Mouse (Mus musculus): ENCODE data around the gene Cyp20a1.

Cyp20a1 gene

DNA sequence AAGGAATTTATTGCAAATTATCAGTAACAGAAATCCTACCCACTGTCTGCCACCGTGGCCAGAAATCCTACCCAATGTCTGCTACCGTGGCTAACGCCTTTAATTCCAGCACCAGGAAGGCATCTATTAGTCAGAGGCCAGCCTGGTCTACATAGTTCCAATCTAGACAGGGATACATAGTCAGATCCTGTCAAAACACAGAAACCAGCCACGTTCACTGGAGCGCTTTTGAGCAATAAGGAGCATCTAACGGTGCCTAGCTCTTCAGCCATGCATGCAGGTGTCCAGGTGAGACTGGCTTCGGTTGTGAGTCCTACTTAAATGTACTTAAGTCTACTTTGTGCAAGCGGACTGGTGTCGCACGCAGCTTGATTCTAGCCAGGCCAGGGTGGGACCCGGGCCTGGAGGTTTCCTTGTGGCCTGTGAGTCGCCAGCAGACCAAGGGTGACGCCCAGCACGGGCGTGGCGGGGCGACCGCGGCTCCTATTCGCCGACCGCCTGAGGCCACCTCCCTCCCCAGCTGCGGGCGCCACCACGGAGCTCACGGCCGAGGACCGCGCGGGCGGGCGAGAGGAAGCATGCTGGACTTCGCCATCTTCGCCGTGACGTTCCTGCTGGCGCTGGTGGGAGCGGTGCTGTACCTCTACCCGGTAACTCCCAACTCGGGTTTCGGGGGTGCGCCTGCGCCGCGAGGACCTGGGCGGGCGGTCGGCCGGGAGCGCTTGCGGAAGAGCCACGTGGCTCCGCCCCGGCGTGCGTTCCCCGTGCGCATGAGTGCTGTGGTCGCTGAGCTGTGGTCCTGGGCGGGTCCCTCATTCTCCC, at the start of gene Cyp20a1:
Cyp20a1 (plus strand) TSS at position 516 of the 822 bp plus-strand sequence.
- ATAC-seq (ENCODE audit: insufficient number of reproducible peaks, low FRiP score, low TSS enrichment) = peak; percentile 98

DNA sequence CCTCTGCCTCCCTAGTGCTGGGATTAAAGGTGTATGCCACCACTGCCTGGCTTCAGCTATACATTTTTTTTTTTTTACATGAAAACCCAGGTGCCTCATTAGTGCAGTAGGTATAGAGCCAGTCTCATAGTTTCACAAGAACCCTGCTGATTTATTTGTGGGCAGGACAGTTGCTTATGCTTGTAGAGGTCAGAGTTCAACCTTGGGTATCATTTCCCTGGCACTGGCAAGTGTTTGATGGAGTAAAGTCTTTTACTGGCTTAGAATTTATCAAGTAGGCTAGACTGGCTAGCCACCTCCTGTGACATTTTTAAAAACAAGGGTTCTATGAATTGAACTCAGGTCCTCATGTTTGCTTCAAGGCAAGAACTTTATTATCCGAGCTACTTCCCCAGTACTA, 49.2 kb upstream of the Cyp20a1 start:
- no peak for ATAC-seq (ENCODE audit: insufficient number of reproducible peaks, low FRiP score, low TSS enrichment)

DNA sequence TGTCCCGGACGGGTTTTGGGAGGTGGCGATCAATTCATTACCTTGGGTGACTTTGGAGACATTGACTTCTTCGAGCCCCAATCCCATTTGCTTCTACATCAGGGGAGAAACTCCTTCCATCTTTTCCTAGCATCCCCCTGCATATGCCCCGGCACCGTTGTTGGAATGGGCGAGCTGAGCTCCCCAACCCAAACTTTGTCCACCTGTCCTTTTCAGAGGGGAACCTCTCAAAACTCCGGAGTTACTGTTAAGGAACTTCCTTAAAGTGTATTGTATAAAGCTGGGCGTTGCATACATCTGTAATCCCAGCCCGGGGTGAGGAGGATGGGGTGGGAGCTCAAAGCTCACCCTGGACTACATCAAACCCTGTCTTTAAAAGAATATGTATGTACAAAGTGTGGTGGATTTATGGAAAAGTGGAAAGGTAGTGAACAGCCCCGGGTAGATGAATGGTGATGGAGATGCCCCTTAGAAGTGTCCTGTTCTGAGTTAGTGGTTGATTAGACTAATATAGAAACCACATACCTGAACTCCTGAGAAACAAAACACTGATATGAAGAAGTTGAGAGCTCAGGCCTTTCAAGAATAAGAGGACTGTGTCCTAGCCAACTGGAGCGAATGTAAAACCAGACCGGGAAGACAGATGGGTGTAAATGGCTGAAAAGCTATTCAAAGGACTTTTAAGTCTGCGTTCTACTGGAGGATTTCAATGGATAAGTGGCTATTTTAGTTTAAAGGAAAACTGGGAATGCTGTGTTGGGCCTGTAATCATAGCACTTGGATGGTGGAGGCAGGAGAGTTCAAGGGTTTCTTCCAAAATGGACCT, 720 bp downstream of the Cyp20a1 start:
- ATAC-seq (ENCODE audit: insufficient number of reproducible peaks, low FRiP score, low TSS enrichment) = peak; percentile 32

DNA sequence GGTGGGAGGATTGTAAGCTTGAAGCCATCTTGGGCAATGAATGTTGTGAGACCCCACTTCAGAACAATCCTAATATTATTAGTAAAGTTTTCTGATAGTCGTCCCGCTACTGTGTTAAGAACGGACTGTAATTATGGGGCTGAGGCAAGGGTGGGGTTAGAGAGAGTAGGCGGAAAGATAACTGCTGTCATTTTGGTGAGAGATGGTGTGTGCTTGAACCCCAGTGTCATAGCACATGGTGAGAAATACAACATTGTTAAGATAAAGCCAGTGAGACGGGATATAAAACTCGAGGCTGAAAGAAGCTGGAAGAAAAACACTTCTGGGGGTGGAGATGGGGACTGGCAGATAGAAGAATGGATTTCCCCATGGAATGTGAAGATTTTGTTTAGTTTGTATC, 1.5 kb downstream of the Cyp20a1 start:
- no peak for ATAC-seq (ENCODE audit: insufficient number of reproducible peaks, low FRiP score, low TSS enrichment)

DNA sequence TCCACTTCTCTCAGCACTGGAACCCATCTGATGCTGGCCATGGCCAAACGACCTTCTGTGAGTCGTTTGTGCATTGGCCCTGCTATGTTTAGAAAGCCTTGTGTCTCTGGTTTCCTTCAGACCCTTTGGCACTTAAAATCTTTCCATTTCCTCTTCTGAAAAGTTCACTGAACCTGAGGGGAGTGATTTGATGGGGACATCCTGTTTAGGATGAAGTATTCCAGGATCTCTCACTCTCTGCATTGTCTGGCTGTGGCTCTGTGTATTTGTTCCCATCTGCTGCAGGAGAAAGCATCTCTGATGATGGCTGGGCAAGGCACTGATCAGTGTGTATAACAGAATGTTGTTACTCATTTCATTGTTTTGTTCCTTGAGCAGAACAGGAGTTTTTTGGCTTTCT, 2.6 kb downstream of the Cyp20a1 start:
- no peak for ATAC-seq (ENCODE audit: insufficient number of reproducible peaks, low FRiP score, low TSS enrichment)

DNA sequence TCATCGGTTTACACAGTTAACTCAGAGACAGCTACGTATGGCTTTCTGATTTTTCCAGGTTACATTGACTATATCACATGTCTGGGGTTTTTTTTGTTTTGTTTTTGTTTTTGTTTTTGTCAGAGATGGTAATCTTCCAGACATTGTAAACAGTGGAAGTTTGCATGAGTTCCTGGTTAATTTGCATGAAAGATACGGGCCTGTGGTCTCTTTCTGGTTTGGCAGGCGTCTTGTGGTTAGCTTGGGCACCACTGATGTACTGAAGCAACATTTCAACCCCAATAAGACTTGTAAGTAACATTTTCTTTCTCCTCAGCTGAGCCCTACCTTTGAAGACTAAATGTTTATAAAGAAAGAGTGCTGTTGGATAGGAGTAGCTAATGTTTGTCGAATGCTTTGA, 9.7 kb downstream of the Cyp20a1 start:
- no peak for ATAC-seq (ENCODE audit: insufficient number of reproducible peaks, low FRiP score, low TSS enrichment)

DNA sequence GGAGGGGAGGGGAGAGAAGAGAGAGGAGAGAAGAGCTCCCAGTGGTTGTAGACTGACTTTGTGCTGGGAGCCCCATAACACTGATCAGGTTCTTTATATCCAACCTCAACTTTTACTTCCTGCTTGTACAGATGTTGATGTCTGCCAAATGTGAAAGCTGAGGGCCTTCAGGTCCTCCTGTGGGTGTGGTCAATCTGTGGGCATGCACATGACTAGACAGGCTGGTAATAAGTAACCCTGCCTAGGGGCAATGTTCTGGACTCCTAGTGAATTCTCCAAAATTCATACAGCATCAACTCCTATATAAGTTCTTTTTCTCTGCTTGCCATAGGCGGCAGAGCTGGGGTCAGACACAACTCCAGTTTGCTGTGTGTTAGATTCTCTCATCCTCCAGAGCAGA, 18.5 kb downstream of the Cyp20a1 start:
- no peak for ATAC-seq (ENCODE audit: insufficient number of reproducible peaks, low FRiP score, low TSS enrichment)

DNA sequence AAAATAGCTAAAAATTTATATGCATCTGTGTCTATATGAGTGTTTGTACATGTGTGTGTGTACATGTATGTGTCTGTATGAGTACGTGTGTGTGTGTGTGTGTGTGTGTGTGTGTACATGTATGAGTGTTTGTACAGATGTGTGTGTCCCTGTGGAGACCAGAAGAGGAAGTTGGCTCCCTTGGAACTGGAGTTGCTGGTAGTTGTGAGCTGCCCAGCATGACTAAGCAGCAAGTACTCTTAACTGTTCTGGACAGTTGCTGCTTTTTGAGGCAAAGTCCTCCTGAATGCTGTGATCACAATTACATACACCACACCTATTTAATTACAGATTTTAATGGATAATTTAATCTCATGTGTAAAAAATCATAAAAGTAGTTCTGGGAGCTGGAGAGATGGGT, 33.4 kb downstream of the Cyp20a1 start:
- no peak for ATAC-seq (ENCODE audit: insufficient number of reproducible peaks, low FRiP score, low TSS enrichment)

DNA sequence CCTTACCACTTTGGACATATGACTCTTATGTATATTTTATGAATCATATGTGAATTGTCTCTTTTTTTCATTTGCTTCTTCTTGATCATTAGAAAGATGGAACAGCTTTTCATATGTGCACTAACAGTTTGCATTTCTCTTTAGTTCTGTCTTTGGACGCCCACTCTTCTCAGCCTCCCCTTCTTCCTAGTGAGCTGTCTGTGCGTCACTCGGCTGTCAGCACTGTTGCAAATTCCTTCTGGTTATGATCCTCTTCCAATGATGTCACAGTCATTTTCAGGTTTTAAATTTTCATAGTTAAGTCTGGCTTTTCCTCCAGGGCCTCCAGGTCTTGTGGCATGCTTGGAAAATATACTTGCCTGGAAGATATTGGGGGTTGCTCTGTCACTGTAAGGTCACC, 38.8 kb downstream of the Cyp20a1 start:
- ATAC-seq (ENCODE audit: insufficient number of reproducible peaks, low FRiP score, low TSS enrichment) = no peak

DNA sequence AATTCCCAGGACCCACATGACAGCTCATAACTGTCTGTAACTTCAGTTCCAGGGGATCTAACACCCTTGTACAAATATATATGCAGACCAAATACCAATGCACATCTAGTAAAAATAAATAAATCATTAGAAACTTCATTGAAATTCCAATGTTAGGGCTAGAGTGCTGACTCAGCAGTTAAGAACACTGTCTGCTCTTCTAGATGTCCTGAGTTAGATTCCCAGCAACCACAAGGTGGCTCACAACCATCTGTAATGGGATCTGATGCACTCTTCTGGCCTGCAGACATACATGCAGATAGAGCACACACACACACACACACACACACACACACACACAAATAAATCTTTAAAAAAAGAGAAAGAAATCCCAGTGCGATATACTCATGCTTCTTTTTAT, 61.7 kb downstream of the Cyp20a1 start:
- no peak for ATAC-seq (ENCODE audit: insufficient number of reproducible peaks, low FRiP score, low TSS enrichment)

DNA sequence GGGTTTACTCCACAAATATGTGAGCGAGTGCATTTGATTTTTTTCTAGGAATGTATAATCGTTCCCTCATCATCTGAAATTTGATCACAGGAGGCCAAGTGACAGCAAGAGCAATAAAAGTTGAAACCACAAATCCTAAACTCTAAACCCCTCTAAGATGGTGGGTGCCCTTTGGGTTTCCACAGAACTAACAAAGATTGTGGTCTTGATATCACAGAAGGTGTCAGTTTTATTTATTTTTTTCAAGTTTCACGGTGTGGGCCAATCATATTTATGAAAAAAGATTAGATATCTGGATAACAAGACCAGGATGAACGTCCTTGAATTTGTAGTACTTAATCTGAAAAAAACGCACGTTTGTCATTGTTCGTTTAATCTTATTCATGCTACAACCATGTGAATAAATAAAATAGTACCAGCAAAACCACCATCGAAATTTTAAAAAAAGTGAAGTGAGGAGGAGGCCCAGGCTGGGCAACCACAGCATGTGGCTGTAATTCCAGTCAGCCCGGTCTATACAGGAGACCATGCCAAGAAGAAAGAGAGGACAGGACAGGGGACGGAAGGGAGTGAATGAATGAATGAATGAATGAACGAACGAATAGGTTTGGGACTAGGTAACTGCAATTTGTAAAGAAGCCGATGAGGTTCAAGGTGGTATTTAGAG, 65.5 kb downstream of the Cyp20a1 start:
- no peak; the same call in 1 of the 2 replicates for ATAC-seq (ENCODE audit: insufficient number of reproducible peaks, low FRiP score, low TSS enrichment)

DNA sequence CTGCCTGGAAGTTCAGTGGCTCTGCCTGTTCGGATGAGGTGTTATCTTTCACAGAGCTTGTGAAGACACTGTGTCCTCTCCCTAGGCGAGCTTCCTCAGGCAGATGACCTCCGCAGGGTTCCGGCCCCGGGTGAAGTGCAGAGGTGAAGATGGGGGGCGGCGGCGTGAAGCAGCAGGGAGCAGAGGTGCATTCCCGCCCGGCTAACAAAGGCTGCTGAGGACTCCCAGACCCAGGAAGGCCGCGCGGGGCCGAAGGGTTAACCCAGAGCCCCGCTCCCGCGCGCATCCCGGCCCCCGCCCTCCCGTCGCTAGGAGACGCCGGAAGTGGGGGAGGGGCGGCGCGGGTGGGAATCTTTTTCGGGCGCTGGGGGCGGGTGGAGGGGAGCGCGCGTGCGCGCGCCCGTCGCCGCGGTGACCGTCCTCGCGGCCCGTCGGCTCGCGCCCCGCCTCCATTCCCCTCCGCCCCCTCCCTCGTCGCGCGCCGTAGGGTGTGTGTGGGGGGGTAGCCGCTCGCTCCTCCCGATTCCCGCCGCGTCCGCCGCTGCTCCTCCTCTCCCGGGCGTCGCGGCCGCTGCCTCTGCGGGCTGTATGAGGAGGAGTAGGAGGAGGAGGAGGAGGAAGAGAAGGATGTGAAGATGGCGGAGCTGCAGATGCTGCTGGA, 66.2 kb downstream of the Cyp20a1 start, which contains the start of gene Abi2:
Abi2 (plus strand) TSS at position 452 of the 661 bp plus-strand sequence.
- ATAC-seq (ENCODE audit: insufficient number of reproducible peaks, low FRiP score, low TSS enrichment) = peak; percentile 83

DNA sequence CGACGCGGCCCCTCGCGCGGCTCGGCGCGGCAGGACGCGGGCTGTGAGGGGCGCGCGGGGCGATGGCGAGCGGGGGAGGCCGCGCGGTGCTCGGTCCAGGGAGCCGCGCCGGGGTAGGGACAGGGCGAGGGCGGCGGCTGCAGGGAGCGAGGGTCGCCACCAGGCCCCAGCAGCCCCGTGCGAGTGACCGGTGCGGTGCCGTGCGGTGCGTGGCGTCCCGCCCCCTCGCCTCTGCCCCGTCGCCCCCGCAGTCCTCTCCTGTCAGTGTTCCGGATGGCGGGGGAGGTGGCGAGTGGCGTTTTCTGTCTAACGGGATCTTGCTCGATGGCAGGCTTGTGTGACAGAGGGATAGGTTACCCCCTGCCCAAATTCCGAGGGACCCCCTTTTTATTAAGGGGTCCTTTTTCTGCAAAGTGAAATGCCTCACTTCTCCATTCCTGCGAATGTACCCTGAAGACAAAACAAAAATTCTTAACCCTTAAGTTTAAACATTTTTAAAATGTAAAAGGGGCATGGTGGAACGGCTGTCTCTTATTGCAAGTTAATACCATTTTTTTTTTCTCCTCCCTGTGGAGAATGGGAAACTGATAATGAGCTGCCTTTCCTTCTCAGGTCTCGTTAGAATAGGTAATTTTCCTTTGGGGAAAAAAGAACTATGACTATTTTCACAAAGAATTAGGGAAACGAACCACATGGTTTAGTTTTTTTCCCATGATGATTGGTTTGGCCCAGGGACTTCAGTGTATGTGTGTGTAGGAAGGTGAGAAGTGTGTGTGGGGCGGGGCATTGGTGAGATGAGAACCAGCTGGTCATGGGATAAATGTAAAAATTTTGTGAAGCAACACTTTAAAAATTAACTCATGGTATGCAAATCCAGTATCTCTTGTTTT, 67.0 kb downstream of the Cyp20a1 start:
- ATAC-seq (ENCODE audit: insufficient number of reproducible peaks, low FRiP score, low TSS enrichment) = peak; percentile 56

DNA sequence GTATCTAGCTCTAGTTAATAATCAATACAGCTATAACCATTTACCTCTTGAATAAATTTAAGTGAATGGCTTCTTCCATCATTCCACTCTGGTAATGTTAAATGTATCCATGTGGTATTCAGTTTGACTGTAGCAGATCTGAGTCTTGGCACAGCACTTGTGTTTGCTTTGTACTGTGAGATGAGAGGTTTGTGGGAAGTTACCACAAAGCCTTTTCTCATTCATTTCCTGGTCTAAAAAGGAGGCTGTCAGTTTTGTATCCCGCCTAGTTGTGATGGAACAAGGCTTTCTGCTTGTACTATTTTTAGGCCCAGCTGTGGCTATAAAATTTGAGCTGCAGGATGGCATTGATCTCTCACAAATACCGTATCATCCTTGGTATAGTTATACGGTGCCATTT, 73.6 kb downstream of the Cyp20a1 start:
- ATAC-seq (ENCODE audit: insufficient number of reproducible peaks, low FRiP score, low TSS enrichment) = no peak

DNA sequence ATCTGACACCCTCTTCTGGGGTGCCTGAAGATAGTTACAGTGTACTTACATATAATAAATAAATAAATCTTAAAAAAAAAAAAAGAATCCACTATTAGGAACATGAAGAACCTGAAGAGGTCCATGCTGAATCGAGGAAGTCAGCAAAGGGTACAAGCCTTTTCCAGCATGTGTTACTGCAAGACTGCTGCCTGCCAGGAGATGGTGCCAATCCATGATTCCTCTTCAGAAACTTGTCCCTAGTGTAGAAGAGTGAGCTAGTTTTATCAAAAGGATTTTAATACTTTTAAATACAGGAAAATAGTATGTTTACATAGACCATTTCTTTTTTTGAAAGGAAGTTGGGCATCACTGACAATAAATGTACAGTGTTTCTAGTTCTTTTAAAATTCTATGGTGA, 80.8 kb downstream of the Cyp20a1 start:
- no peak for ATAC-seq (ENCODE audit: insufficient number of reproducible peaks, low FRiP score, low TSS enrichment)

DNA sequence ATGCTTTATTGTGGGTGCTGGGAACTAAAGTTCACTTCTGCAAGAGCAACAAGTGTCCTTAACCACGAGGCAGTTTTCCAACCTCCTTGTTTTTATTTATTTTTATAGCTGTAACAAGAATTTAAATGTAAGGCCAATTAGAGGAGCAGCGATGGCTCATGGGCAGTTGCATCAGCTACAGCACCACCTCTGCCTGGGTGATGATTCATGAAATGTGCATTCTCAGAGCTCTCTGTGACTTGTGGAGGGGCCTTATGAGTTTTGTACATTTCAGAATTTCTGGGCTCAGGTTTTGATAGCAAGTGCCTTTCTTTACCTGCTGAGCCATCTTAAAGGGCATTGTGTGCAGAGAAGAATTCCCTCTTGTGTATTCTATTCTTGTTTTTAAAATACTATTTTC, 85.2 kb downstream of the Cyp20a1 start:
- ATAC-seq (ENCODE audit: insufficient number of reproducible peaks, low FRiP score, low TSS enrichment) = no peak

DNA sequence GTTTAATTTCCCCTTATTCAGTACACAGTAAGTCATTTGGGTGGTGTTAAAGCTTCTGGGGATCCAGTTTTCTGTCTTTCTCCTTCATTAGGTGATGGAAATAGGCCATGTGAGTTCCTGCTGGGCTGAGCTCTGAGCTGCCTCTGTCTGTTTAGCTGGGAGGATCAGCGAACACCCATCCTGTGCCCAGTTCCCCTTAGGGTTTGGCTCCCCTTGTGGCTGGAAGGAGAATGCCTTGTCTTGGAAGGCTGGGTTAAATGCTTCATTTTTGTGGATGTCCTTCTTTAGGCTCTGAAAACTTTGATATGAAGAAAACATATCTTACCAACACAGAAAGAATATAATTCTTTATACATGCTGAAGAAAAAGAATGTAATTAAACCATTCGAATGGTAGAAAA, 85.8 kb downstream of the Cyp20a1 start:
- ATAC-seq (ENCODE audit: insufficient number of reproducible peaks, low FRiP score, low TSS enrichment) = peak; percentile 86

DNA sequence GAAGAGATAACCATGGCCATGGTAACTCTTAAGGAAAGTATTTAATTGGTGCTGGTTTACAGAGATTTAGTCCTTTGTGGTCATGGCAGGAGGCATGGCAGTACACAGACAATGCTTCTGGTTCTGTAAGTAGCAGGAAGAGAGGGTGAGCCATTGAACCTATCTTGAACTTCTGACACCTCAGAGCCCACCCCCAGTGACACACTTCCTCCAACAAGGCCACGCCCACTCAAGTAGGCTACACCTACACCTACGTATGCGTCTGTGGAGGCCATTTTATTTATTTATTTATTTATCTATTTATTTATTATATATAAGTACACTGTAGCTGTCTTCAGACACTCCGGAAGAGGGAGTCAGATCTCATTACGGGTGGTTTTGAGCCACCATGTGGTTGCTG, 88.4 kb downstream of the Cyp20a1 start:
- no peak for ATAC-seq (ENCODE audit: insufficient number of reproducible peaks, low FRiP score, low TSS enrichment)

DNA sequence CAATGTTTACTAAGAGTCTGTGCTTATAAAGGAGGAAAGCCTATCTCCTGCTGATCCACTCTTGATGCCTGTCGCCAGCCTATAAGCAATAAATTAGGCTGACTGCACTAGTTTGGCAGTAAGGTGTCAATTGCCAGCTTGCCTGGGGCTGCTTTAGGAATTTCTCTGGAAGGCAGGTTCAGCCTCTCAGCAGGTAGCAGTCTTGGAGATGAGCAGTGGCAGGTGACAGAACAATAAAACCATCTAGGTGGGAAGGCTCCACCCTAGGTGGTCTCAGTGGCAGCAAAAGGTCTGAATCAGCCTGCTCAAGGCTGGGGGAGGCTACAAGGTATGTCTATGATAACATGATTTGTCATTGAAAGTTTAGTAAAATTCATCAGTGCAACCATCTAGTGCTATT, 89.4 kb downstream of the Cyp20a1 start:
- no peak for ATAC-seq (ENCODE audit: insufficient number of reproducible peaks, low FRiP score, low TSS enrichment)

Data from cerebellum, adult (tissue).